Mouse (Mus musculus): ENCODE measurements around the gene Atg10. TPM values are rescaled to one million over a fixed set of nuclear protein-coding genes. Genes with fewer than 3 reads are reported as not detected.

Gene Atg10
- polyA plus RNA-seq, 1 experiment from 2014 or later: 4.1 TPM

DNA sequence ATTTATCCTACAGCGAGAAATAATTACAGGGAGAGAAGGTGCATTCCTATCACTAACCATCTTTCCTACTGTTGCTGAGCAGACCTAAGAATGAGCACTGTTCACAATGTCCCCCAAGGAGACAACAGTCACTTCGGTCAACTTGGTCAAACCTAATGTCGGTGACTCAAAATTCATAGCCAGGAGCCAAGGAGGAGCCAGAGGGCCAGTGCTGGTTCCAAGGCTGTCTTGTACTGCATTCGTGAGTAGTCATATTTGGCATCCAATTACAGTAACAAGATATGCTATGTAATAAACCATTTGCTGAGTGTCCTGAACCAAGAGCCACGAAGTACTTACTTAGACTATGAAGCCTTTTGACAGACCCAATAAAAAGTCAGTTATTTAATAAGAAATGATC is 176.9 kb downstream of the Atg10 start:
- no peaks in the 10 kb centered on the region for H3K27me3 ChIP-seq
- no peak overlapping the region for H3K4me3 ChIP-seq (replicated peaks)
- no peak for ATAC-seq (ENCODE audit: low read depth)
- DNase-seq: no peak
- no peak overlapping the region for H3K9ac ChIP-seq
- no peaks in the 10 kb centered on the region for H3K4me1 ChIP-seq (replicated peaks)
- 72% methylated on average over 5 of the region's 5 CpGs for WGBS (ENCODE audit: insufficient replicate concordance)
- H3K27ac ChIP-seq: no peak overlapping the region
- no peaks in the 10 kb centered on the region for H3K36me3 ChIP-seq
- H3K9me3 ChIP-seq (replicated peaks): no peaks in the 10 kb centered on the region
- H3K4me2 ChIP-seq: no peak overlapping the region

DNA sequence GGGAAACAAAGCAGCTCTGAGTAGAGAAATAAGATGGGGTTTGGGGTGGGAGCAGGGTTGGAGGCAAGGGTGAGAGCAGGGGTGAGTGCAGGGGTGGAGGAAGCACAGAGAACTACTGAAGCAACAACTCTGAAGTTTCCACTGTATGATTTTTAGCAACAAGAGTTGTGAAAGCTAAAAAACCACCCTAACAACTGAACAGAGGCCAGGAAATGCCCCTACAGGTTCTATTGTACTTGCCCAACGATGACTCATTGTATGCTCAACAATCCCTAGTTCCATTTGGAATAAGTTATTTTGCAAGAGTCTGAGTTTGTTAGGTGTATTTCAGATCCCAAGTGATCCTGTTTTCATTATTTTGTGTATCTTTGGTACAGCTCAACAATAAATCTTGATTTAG is 182.5 kb downstream of the Atg10 start:
- Histone ChIP-seq H3K27me3 (no peaks in the 10 kb centered on the region), H3K27ac (no peak overlapping the region), H3K4me2 (no peak overlapping the region), H3K4me1 (replicated peaks) (no peaks in the 10 kb centered on the region), H3K4me3 (replicated peaks) (no peak overlapping the region), H3K36me3 (no peaks in the 10 kb centered on the region), H3K9ac (no peak overlapping the region), H3K9me3 (replicated peaks) (no peaks in the 10 kb centered on the region)
- WGBS (ENCODE audit: insufficient replicate concordance): 76% methylated on average over 1 of the region's 1 CpGs
- ATAC-seq (ENCODE audit: low read depth) (no peak), DNase-seq (no peak)

DNA sequence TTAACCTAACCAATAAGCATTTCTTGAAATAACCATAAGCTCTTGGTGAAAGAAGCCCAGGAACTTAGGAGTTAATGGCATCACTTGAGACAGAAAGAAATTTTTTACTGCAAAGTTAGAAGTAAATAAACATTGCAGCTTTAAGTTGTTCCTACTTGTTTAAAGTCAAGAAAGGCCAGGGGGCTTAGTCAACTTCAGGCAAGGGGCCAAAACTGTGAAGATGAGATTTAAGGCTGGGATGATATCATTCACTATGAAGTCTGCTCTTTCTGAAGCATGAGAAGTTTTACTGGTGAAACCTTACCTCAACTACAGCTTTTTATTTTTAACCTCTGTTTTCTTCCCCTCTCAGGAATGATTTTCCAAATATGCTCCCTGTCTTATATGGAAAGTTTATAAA is 183.3 kb downstream of the Atg10 start:
- Histone ChIP-seq H3K27ac (no peak overlapping the region), H3K27me3 (no peaks in the 10 kb centered on the region), H3K9me3 (replicated peaks) (no peaks in the 10 kb centered on the region), H3K4me2 (no peak overlapping the region), H3K36me3 (no peaks in the 10 kb centered on the region), H3K4me1 (replicated peaks) (no peaks in the 10 kb centered on the region), H3K4me3 (replicated peaks) (no peak overlapping the region), H3K9ac (no peak overlapping the region)
- DNase-seq (no peak), ATAC-seq (ENCODE audit: low read depth) (no peak)

DNA sequence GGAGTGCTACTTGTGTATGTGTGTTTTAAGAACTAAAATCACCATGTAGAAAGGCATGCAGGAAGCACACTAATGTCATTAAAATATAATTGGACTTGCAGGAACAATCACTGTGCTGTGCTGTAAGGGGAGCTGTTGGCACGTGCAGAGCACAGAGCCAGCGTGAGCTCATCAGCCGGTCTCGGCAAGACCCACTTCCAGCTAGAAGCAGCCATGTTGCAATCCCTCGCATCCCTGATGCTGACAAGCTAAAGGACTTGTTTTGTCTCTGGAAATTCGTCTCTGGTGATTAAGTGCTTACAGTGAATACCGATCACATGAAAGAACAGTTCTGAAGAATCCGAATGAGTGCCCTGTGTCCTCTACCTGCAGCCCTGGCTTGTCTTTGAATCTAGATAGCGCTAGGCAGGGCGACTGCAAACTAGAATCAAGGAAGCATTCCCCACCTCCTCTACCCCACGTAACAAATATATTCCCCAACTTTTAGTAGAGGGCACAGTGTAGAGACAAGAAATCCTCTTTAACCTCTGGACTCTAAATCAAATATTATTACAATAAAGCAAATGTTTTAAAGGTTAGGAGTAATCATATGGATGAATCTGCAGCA is 184.5 kb downstream of the Atg10 start:
- no peaks in the 10 kb centered on the region for H3K27me3 ChIP-seq
- no peak overlapping the region for H3K27ac ChIP-seq
- WGBS (ENCODE audit: insufficient replicate concordance): 62% methylated on average over 11 of the region's 11 CpGs
- H3K4me2 ChIP-seq: no peak overlapping the region
- H3K4me1 ChIP-seq (replicated peaks): no peaks in the 10 kb centered on the region
- H3K9ac ChIP-seq: no peak overlapping the region
- ATAC-seq (ENCODE audit: low read depth) (no peak), DNase-seq (no peak)
- no peaks in the 10 kb centered on the region for H3K9me3 ChIP-seq (replicated peaks)
- H3K4me3 ChIP-seq (replicated peaks): no peak overlapping the region
- no peaks in the 10 kb centered on the region for H3K36me3 ChIP-seq

DNA sequence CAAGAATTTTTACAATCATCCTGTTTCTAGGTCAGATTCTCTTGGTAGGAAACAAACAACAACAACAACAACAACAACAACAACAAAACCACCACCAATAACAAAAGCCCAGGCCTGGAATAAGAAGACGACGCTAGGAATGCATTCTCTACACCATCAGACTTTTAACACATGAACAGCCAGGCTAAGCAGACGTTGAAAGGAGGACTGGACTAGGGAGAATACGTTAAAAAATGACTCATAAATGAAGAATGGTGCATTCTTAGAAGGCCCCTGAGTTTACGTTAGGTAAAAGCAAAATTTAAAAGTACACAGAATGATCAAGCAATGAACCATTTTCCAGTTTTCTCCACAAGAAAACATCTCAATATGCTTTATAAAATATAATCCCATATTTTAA is 185.1 kb downstream of the Atg10 start:
- Histone ChIP-seq H3K4me1 (replicated peaks) (no peaks in the 10 kb centered on the region), H3K27ac (no peak overlapping the region), H3K9ac (no peak overlapping the region), H3K27me3 (no peaks in the 10 kb centered on the region), H3K4me3 (replicated peaks) (no peak overlapping the region), H3K4me2 (no peak overlapping the region), H3K9me3 (replicated peaks) (no peaks in the 10 kb centered on the region), H3K36me3 (no peaks in the 10 kb centered on the region)
- WGBS (ENCODE audit: insufficient replicate concordance): 69% methylated on average over 5 of the region's 5 CpGs
- ATAC-seq (ENCODE audit: low read depth) (no peak), DNase-seq (no peak)

DNA sequence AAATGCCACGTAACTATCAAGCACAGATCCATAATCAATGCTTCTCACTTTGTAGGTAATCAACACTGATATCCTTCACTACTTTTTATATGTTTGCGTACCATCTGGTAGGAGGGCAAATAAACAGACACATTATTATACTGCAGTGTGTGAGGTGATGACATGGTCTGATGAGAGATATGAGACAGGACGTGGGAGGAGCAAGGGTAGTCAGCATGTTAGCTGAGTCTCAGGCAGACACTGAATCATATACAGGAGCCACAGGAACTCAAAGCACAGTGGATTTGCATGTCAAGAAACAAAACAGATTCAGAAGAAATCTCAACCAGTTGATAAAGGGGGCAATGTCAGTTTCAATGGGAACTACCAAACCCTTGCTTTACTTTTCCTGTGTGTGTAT is 185.7 kb downstream of the Atg10 start:
- Histone ChIP-seq H3K27me3 (no peaks in the 10 kb centered on the region), H3K4me1 (replicated peaks) (no peaks in the 10 kb centered on the region), H3K4me3 (replicated peaks) (no peak overlapping the region), H3K9me3 (replicated peaks) (no peaks in the 10 kb centered on the region), H3K36me3 (no peaks in the 10 kb centered on the region), H3K27ac (no peak overlapping the region), H3K9ac (no peak overlapping the region), H3K4me2 (no peak overlapping the region)
- ATAC-seq (ENCODE audit: low read depth) (no peak), DNase-seq (no peak)
- 64% methylated on average over 3 of the region's 3 CpGs for WGBS (ENCODE audit: insufficient replicate concordance)

DNA sequence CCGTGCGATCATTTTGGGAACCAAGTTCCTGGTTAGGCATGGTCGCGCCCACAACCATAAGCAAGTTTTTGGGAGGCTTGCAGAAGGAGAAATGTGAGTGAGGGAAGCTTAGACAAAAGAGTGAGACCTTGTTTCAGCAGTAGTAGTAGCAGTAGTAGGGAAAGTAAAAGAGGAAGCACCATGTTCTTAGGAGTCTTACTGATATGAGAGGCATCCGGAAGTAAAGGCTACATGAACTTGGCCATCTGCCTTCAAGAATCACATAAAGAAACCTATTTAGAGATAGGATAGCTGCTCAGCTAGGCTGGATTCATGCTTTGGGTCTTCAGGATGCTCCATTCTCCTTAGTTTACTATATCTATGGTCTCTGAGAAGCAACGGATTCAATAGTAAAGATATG is 186.4 kb downstream of the Atg10 start:
- no peak overlapping the region for H3K4me2 ChIP-seq
- no peaks in the 10 kb centered on the region for H3K36me3 ChIP-seq
- no peak overlapping the region for H3K27ac ChIP-seq
- H3K27me3 ChIP-seq: no peaks in the 10 kb centered on the region
- H3K9me3 ChIP-seq (replicated peaks): no peaks in the 10 kb centered on the region
- H3K4me1 ChIP-seq (replicated peaks): no peaks in the 10 kb centered on the region
- WGBS (ENCODE audit: insufficient replicate concordance): 79% methylated on average over 6 of the region's 6 CpGs
- ATAC-seq (ENCODE audit: low read depth): no peak
- no peak overlapping the region for H3K9ac ChIP-seq
- no peak overlapping the region for H3K4me3 ChIP-seq (replicated peaks)
- DNase-seq: no peak

DNA sequence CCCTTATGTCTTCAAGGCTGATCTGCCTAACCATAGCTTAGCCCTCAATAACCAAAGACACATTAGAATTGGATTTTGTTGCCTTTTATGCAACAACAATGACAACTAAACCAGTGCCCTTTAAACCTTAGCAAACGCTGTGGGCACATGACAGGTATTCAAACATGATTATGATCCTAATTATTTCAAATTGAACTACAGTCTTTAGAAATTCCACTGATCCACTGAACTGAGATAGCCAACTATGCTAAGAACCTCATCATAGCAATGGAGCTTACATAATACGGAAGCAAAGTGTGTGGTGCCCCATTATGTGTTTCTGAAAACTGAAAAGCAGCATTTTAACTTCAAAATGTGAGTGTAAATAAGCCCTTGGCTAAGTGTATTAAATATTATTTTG is 191.9 kb downstream of the Atg10 start:
- 65% methylated on average over 2 of the region's 2 CpGs for WGBS (ENCODE audit: insufficient replicate concordance)
- no peak for DNase-seq
- H3K9ac ChIP-seq: no peak overlapping the region
- ATAC-seq (ENCODE audit: low read depth): no peak
- no peaks in the 10 kb centered on the region for H3K9me3 ChIP-seq (replicated peaks)
- H3K27ac ChIP-seq: no peak overlapping the region
- H3K4me3 ChIP-seq (replicated peaks): no peak overlapping the region
- no peak overlapping the region for H3K4me2 ChIP-seq
- H3K4me1 ChIP-seq (replicated peaks): no peaks in the 10 kb centered on the region
- H3K27me3 ChIP-seq: no peaks in the 10 kb centered on the region
- no peaks in the 10 kb centered on the region for H3K36me3 ChIP-seq

DNA sequence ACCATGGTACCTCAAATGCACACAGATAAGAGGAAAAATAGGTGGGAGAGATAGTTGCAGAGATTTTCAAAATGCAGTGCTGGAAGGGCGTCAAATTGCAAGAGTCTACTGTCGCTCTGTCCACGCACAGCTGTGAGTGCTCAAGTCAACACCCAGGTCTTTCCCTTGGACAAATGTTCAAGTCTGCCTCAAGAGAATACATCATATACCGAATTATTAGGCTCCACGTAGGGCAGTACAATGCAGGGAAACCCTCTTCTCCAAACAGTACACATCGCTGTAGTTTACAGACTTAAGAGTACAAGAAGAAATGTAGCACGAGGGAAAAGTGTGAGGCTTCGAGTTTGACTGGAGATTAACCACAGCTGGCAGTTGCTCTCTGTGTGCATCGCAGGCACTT is 200.3 kb downstream of the Atg10 start:
- DNase-seq (no peak), ATAC-seq (ENCODE audit: low read depth) (no peak)
- Histone ChIP-seq H3K9ac (no peak overlapping the region), H3K4me2 (no peak overlapping the region), H3K27ac (no peak overlapping the region), H3K9me3 (replicated peaks) (no peaks in the 10 kb centered on the region), H3K36me3 (no peaks in the 10 kb centered on the region), H3K27me3 (no peaks in the 10 kb centered on the region), H3K4me3 (replicated peaks) (no peak overlapping the region), H3K4me1 (replicated peaks) (no peaks in the 10 kb centered on the region)
- WGBS (ENCODE audit: insufficient replicate concordance): 80% methylated on average over 9 of the region's 9 CpGs

DNA sequence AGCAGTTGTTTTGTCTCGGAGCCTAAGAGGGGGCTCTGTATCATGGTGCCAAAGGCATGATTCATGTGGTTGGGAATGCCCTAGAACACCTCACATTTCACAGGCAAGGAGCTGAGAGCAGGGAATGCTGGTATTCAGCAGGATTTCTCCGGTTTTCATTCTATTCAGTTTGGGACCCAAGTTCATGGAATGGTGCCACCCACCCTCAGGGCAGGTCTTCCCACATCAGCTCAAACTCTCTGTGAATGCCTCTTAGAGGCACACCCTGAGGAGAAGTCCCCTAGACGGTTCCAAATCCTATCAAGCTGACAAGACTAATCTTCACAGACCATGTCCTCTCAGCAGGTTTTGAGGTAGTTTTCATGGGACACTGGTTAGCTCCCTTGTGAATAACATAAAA is 211.9 kb downstream of the Atg10 start:
- Histone ChIP-seq H3K4me3 (replicated peaks) (no peak overlapping the region), H3K36me3 (no peaks in the 10 kb centered on the region), H3K9ac (no peak overlapping the region), H3K9me3 (replicated peaks) (no peaks in the 10 kb centered on the region), H3K27me3 (no peaks in the 10 kb centered on the region), H3K27ac (no peak overlapping the region), H3K4me1 (replicated peaks) (no peaks in the 10 kb centered on the region), H3K4me2 (no peak overlapping the region)
- WGBS (ENCODE audit: insufficient replicate concordance): 49% methylated on average over 3 of the region's 3 CpGs
- DNase-seq (no peak), ATAC-seq (ENCODE audit: low read depth) (no peak)

DNA sequence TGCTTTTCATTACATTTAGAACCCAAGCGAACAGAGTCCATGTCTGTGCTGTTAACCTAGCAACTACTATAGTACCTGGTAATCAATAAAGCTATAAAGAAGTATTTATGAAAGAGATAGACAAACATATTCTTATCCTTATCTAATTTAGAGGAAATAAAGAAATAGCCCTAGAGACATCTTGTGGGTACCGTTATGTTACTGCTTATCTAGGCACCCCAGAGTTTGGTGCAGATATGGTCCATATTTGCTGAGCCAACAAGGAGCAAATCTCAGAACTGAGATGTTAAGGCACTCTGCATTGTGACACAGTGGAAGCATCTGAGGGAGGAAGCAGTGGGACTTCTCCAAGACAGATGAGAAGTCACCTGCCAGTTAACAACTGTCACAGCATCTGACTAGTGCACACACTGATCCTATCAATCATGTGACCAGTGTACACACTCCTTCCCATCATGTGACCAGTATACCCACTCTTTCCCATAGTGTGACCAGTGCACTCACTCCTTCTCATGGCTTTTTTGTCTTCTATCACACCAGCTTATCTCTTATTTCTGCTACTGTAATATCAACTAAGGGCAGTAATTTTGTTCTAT is 228.6 kb downstream of the Atg10 start:
- DNase-seq (no peak), ATAC-seq (ENCODE audit: low read depth) (no peak)
- H3K4me3 ChIP-seq (replicated peaks): no peak overlapping the region
- H3K27me3 ChIP-seq: no peaks in the 10 kb centered on the region
- WGBS (ENCODE audit: insufficient replicate concordance): 42% methylated on average over 2 of the region's 2 CpGs
- H3K9me3 ChIP-seq (replicated peaks): no peaks in the 10 kb centered on the region
- H3K27ac ChIP-seq: no peak overlapping the region
- H3K9ac ChIP-seq: no peak overlapping the region
- no peaks in the 10 kb centered on the region for H3K36me3 ChIP-seq
- peaks cover 3% of the 10 kb centered on the region; the same call in 1 of the 2 replicates for H3K4me1 ChIP-seq (replicated peaks)
- H3K4me2 ChIP-seq: no peak overlapping the region

DNA sequence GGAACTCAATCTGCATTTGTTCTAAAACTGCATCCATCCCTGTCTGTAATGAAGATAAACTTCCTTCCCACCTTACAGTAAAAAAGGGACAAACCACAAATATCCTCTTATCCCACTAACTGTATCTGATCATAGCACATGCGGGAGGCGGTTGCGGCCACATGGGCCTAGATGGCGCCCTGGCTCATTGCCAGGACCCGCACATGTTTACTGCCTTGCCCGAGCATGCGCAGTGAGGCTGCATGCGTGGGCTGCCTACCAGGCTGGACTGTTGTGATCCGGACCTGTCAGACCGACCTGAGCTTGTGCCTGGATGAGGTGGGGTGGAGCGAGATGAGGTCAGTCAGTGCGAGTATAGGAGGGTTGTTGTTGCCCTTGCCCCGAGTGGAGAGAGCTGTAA is 230.2 kb downstream of the Atg10 start:
- Histone ChIP-seq H3K4me3 (replicated peaks) (no peak overlapping the region), H3K9me3 (replicated peaks) (no peaks in the 10 kb centered on the region), H3K4me2 (no peak overlapping the region), H3K9ac (no peak overlapping the region), H3K36me3 (no peaks in the 10 kb centered on the region), H3K27me3 (no peaks in the 10 kb centered on the region), H3K4me1 (replicated peaks) (peaks cover 3% of the 10 kb centered on the region; the same call in 1 of the 2 replicates), H3K27ac (no peak overlapping the region)
- WGBS (ENCODE audit: insufficient replicate concordance): 68% methylated on average over 13 of the region's 13 CpGs
- DNase-seq (no peak), ATAC-seq (ENCODE audit: low read depth) (no peak)

Data from liver, embryonic 13.5 days (tissue).